Mouse (Mus musculus) spleen, adult 2 months (tissue): ENCODE measurements around the gene Zfp408.

ENCODE experiments used
- CTCF ChIP-seq: fragments of 200-500 bp; IDR thresholded peaks from 2 replicates; pipeline ENCODE4 v1.5.1; 2011; ENCODE audit warnings: mild to moderate bottlenecking, inconsistent platforms; ENCODE audit not compliant: insufficient read depth, insufficient read length, insufficient replicate concordance; ENCODE audit errors: extremely low read depth
- POLR2A ChIP-seq: fragments of 200-500 bp; IDR thresholded peaks from 2 replicates; pipeline ENCODE4 v1.6.1; 2011; ENCODE audit warnings: low read depth, low read length, inconsistent platforms

- TF ChIP-seq POLR2A (no peak), CTCF (no peak)
Observed at GRCm38 (mm10) chr2:91655827-91656226, 6.2 kb upstream of the Zfp408 start.
